Mouse (Mus musculus) heart, embryonic 13.5 days (tissue): ENCODE measurements around the gene H13. TPM values are rescaled to one million over a fixed set of nuclear protein-coding genes. Genes with fewer than 3 reads are reported as not detected.
"Not testable (repeated sequence)": the region's sequence is repeated elsewhere in the genome, so short reads cannot be mapped to it uniquely, and the experiment has no call there.

Experiments
- ATAC-seq: fragments of 200-750 bp; cut with Nextera tagmentation; 2 replicates; pipeline ENCODE4 v1.8.0; 2017; ENCODE audit warnings: moderate TSS enrichment; ENCODE audit not compliant: insufficient number of reproducible peaks, low FRiP score, low TSS enrichment; ENCODE audit errors: extremely low read depth
- H3K27ac ChIP-seq: fragments of 300-500 bp; sonication (generic); replicated peaks from 2 replicates; pipeline ENCODE4 v1.5.1; 2015; ENCODE audit warnings: moderate library complexity, mild to moderate bottlenecking, inconsistent platforms
- H3K27me3 ChIP-seq: fragments of 300-500 bp; sonication (generic); replicated peaks from 2 replicates; pipeline ENCODE4 v1.6.1; 2015; ENCODE audit warnings: mild to moderate bottlenecking, inconsistent platforms
- H3K36me3 ChIP-seq: fragments of 300-500 bp; sonication (generic); 2 replicates; pipeline ENCODE4 v1.6.1; 2015; ENCODE audit warnings: mild to moderate bottlenecking, inconsistent platforms
- H3K4me1 ChIP-seq: fragments of 300-500 bp; sonication (generic); 2 replicates; pipeline ENCODE4 v1.6.1; 2015; ENCODE audit warnings: inconsistent platforms
- H3K4me2 ChIP-seq: fragments of 300-500 bp; sonication (generic); 2 replicates; pipeline ENCODE4 v1.6.1; 2015; ENCODE audit warnings: inconsistent platforms, mild to moderate bottlenecking, moderate library complexity
- H3K4me3 ChIP-seq: fragments of 300-500 bp; sonication (generic); 2 replicates; pipeline ENCODE4 v1.5.1; 2015; ENCODE audit warnings: moderate library complexity, mild to moderate bottlenecking, inconsistent platforms
- H3K9ac ChIP-seq: fragments of 300-500 bp; sonication (generic); 2 replicates; pipeline ENCODE4 v1.6.1; 2015; ENCODE audit warnings: inconsistent platforms, mild to moderate bottlenecking, moderate library complexity
- H3K9me3 ChIP-seq: fragments of 300-500 bp; sonication (generic); 2 replicates; pipeline ENCODE4 v1.6.1; 2016; ENCODE audit warnings: inconsistent platforms
- whole genome bisulfite sequencing: fragments of 180-500 bp; shearing (Covaris S2); methylation state at CpG from one replicate; pipeline ENCODE4 v1.1.7; 2015; ENCODE audit warnings: mixed read lengths; 5-methylcytosine and 5-hydroxymethylcytosine counted together
- polyA plus RNA-seq: library from polyadenylated mRNA; unstranded; fragments of >200 nt; fragmentation: Nextera tagmentation; extraction: Ambion mirVana; gene quantifications from 2 replicates; pipeline ENCODE4 v1.2.1, GENCODE M21; 2015

Gene H13
- polyA plus RNA-seq, 1 experiment from 2014 or later = 81.9 TPM

GRCm38 (mm10) chr2:152666191-152666590 is 3.1 kb upstream of the H13 start:
- Histone ChIP-seq H3K27me3 (peaks cover 15% of the 10 kb centered on the region; the same call in 1 of the 2 replicates), H3K4me1 (peaks cover 14% of the 10 kb centered on the region)
- not testable (repeated sequence) for ATAC-seq, H3K9ac ChIP-seq, H3K4me2 ChIP-seq, H3K9me3 ChIP-seq, H3K4me3 ChIP-seq, H3K36me3 ChIP-seq, H3K27ac ChIP-seq
- 71% methylated on average over 3 of the region's 3 CpGs for WGBS

- Histone ChIP-seq H3K4me2 (peak overlapping the region; percentile 89), H3K27ac (peak overlapping the region; percentile 95), H3K36me3 (peaks cover 20% of the 10 kb centered on the region), H3K27me3 (peaks cover 2% of the 10 kb centered on the region; the same call in 1 of the 2 replicates), H3K4me3 (peak overlapping the region; percentile 99), H3K9me3 (no peaks in the 10 kb centered on the region), H3K4me1 (peaks cover 43% of the 10 kb centered on the region), H3K9ac (peak overlapping the region; percentile 96)
- WGBS = 2% methylated on average over 45 of the region's 46 CpGs
- peak; percentile 40; the same call in 1 of the 2 replicates for ATAC-seq
These were observed 601 bp downstream of the H13 start for GRCm38 (mm10) chr2:152669639-152670484.

GRCm38 (mm10) chr2:152670983-152671641 is 1.9 kb downstream of the H13 start:
- Histone ChIP-seq H3K4me1 (peaks cover 51% of the 10 kb centered on the region), H3K4me3 (peak overlapping the region; percentile 99), H3K36me3 (peaks cover 33% of the 10 kb centered on the region), H3K4me2 (peak overlapping the region; percentile 89), H3K9ac (peak overlapping the region; percentile 96), H3K9me3 (no peaks in the 10 kb centered on the region), H3K27me3 (no peaks in the 10 kb centered on the region), H3K27ac (peak overlapping the region; percentile 95)
- 38% methylated on average over 9 of the region's 9 CpGs for WGBS
- no peak for ATAC-seq

- Histone ChIP-seq H3K27me3 (no peaks in the 10 kb centered on the region), H3K27ac (peak overlapping the region; percentile 24; the same call in 1 of the 2 replicates), H3K9ac (peak overlapping the region; percentile 96), H3K36me3 (peaks cover 38% of the 10 kb centered on the region), H3K4me2 (peak overlapping the region; percentile 89), H3K4me3 (peak overlapping the region; percentile 99), H3K9me3 (no peaks in the 10 kb centered on the region), H3K4me1 (peaks cover 51% of the 10 kb centered on the region)
- 26% methylated on average over 5 of the region's 5 CpGs for WGBS
- no peak for ATAC-seq
These were observed 2.4 kb downstream of the H13 start for GRCm38 (mm10) chr2:152671642-152671999.

- Histone ChIP-seq H3K27me3 (no peaks in the 10 kb centered on the region), H3K9me3 (no peaks in the 10 kb centered on the region), H3K4me3 (peak overlapping the region; percentile 99), H3K4me2 (peak overlapping the region; percentile 89), H3K4me1 (peaks cover 51% of the 10 kb centered on the region), H3K36me3 (peaks cover 44% of the 10 kb centered on the region), H3K27ac (no peak overlapping the region), H3K9ac (peak overlapping the region; percentile 96)
- no peak for ATAC-seq
- WGBS = 83% methylated on average over 12 of the region's 12 CpGs
These were observed 2.9 kb downstream of the H13 start for GRCm38 (mm10) chr2:152672166-152672565.

GRCm38 (mm10) chr2:152674148-152674547 is 4.9 kb downstream of the H13 start:
- peaks cover 62% of the 10 kb centered on the region for H3K36me3 ChIP-seq
- no peaks in the 10 kb centered on the region for H3K9me3 ChIP-seq
- H3K4me3 ChIP-seq = no peak overlapping the region
- H3K4me2 ChIP-seq = no peak overlapping the region
- WGBS = 72% methylated on average over 11 of the region's 11 CpGs
- ATAC-seq = no peak
- peaks cover 58% of the 10 kb centered on the region for H3K4me1 ChIP-seq
- no peak overlapping the region for H3K27ac ChIP-seq
- H3K9ac ChIP-seq = 0 out of 2 replicates have a peak overlapping the region, but pooled peaks have one; percentile 29
- H3K27me3 ChIP-seq = no peaks in the 10 kb centered on the region

- Histone ChIP-seq H3K36me3 (peaks cover 73% of the 10 kb centered on the region), H3K4me1 (peaks cover 63% of the 10 kb centered on the region), H3K9me3 (no peaks in the 10 kb centered on the region), H3K9ac (peak overlapping the region; percentile 2; the same call in 1 of the 2 replicates), H3K27me3 (no peaks in the 10 kb centered on the region), H3K27ac (no peak overlapping the region; the same call in 1 of the 2 replicates), H3K4me2 (no peak overlapping the region), H3K4me3 (no peak overlapping the region)
- no peak for ATAC-seq
- 77% methylated on average over 13 of the region's 13 CpGs for WGBS
These were observed 6.1 kb downstream of the H13 start for GRCm38 (mm10) chr2:152675252-152675791.

GRCm38 (mm10) chr2:152678302-152678701 is 9.0 kb downstream of the H13 start:
- no peak overlapping the region for H3K9ac ChIP-seq
- H3K9me3 ChIP-seq = no peaks in the 10 kb centered on the region
- no peak overlapping the region for H3K4me2 ChIP-seq
- no peaks in the 10 kb centered on the region for H3K27me3 ChIP-seq
- H3K36me3 ChIP-seq = peaks cover 89% of the 10 kb centered on the region
- H3K27ac ChIP-seq = no peak overlapping the region
- H3K4me3 ChIP-seq = no peak overlapping the region
- no peak for ATAC-seq
- 64% methylated on average over 3 of the region's 3 CpGs for WGBS
- H3K4me1 ChIP-seq = peaks cover 39% of the 10 kb centered on the region

- Histone ChIP-seq H3K27ac (no peak overlapping the region), H3K4me1 (peaks cover 37% of the 10 kb centered on the region), H3K9ac (no peak overlapping the region), H3K9me3 (no peaks in the 10 kb centered on the region), H3K4me2 (no peak overlapping the region), H3K36me3 (peaks cover 93% of the 10 kb centered on the region), H3K4me3 (no peak overlapping the region), H3K27me3 (no peaks in the 10 kb centered on the region)
- WGBS = 85% methylated on average over 5 of the region's 5 CpGs
- ATAC-seq = no peak
These were observed 9.7 kb downstream of the H13 start for GRCm38 (mm10) chr2:152678925-152679324.

- H3K4me1 ChIP-seq = peaks cover 31% of the 10 kb centered on the region
- peaks cover 98% of the 10 kb centered on the region for H3K36me3 ChIP-seq
- no peak overlapping the region for H3K4me3 ChIP-seq
- no peaks in the 10 kb centered on the region for H3K9me3 ChIP-seq
- peak overlapping the region; percentile 12 for H3K9ac ChIP-seq
- H3K27me3 ChIP-seq = no peaks in the 10 kb centered on the region
- no peak; the same call in 1 of the 2 replicates for ATAC-seq
- no peak overlapping the region for H3K4me2 ChIP-seq
- H3K27ac ChIP-seq = no peak overlapping the region
- 76% methylated on average over 8 of the region's 8 CpGs for WGBS
These were observed 10.6 kb downstream of the H13 start for GRCm38 (mm10) chr2:152679701-152680355.

- peaks cover 34% of the 10 kb centered on the region for H3K4me1 ChIP-seq
- H3K27ac ChIP-seq = no peak overlapping the region
- H3K27me3 ChIP-seq = no peaks in the 10 kb centered on the region
- ATAC-seq = no peak
- H3K9me3 ChIP-seq = peaks cover 5% of the 10 kb centered on the region
- WGBS = 89% methylated on average over 5 of the region's 5 CpGs
- no peak overlapping the region for H3K4me2 ChIP-seq
- H3K4me3 ChIP-seq = no peak overlapping the region
- H3K9ac ChIP-seq = no peak overlapping the region
- H3K36me3 ChIP-seq = peaks cover 98% of the 10 kb centered on the region
These were observed 13.8 kb downstream of the H13 start for GRCm38 (mm10) chr2:152683086-152683485.
